Mouse (Mus musculus) cerebellum, postnatal 25 days (tissue): ENCODE measurements around the gene Asic2.

ENCODE experiments used
- DNase-seq, 2 experiments: peaks; one replicate each; pipeline ENCODE4 v3.0.0; 2021; ENCODE audit warnings: mixed read lengths in 2 of 2

Asic2 gene

DNA sequence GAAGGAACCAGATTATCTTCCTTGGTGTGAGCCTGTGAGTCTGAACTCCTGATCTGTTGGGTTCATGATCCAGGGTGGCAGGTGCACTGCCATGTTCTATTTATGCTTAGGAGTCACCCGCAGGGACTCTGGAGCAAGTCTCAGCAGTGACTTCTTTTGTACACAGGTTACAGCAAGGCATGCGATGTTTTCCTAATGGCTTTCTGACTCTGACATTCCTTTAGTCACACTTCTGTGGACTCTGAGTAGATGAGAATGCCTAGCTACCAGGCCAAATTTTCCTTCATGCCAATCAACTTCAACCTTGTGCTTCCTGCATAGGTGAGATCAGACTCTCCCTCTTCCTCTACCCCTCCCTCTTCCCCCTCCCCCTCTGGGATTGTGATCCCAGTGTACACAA, 1132.9 kb downstream of the Asic2 start:
- no peak for DNase-seq
